Mouse (Mus musculus) MEL (cell line): Measurements from ENCODE around the gene 4933402D24Rik. TPM values are rescaled to one million over a fixed set of nuclear protein-coding genes. Genes with fewer than 3 reads are reported as not detected.

Experiments used
- DNase-seq: peaks from one replicate; pipeline ENCODE4 v3.0.0; 2011; ENCODE audit warnings: low read depth, low spot score
- H3K27ac ChIP-seq: 2 replicates; pipeline ENCODE4 v1.5.1; 2012; ENCODE audit warnings: low read depth, mild to moderate bottlenecking, control low read depth, low read length, moderate library complexity; ENCODE audit not compliant: control insufficient read depth
- H3K27me3 ChIP-seq, 2 experiments: fragments of 150-350 bp in 1 of 2; sonication (generic) in 1 of 2; 2 replicates each; pipeline ENCODE4 v1.6.1; 2012; ENCODE audit warnings: low read length in 2 of 2, mild to moderate bottlenecking in 2 of 2, improper control_type of control experiment in 1 of 2, moderate library complexity in 1 of 2; ENCODE audit not compliant: insufficient read depth in 2 of 2, control insufficient read depth in 1 of 2
- H3K36me3 ChIP-seq, 2 experiments: 2 replicates each; pipeline ENCODE4 v1.6.1; 2012 to 2014; ENCODE audit warnings: low read length in 2 of 2, improper control_type of control experiment in 1 of 2, inconsistent platforms in 1 of 2, mild to moderate bottlenecking in 1 of 2; ENCODE audit not compliant: insufficient read depth in 2 of 2, control insufficient read depth in 1 of 2
- H3K4me1 ChIP-seq, 2 experiments: fragments of 150-350 bp in 1 of 2; sonication (generic) in 1 of 2; 2 replicates each; pipeline ENCODE4 v1.6.1; 2012; ENCODE audit warnings: low read length in 2 of 2, improper control_type of control experiment in 1 of 2, mild to moderate bottlenecking in 1 of 2; ENCODE audit not compliant: insufficient read depth in 2 of 2, control insufficient read depth in 1 of 2
- H3K4me3 ChIP-seq, 2 experiments: fragments of 150-350 bp in 1 of 2; sonication (generic) in 1 of 2; 2 replicates each; pipeline ENCODE4 v1.5.1; 2012; ENCODE audit warnings: low read depth in 2 of 2, low read length in 2 of 2, mild to moderate bottlenecking in 2 of 2, moderate library complexity in 2 of 2, control low read depth in 1 of 2, improper control_type of control experiment in 1 of 2; ENCODE audit not compliant: control insufficient read depth in 1 of 2, insufficient read depth in 1 of 2
- H3K79me2 ChIP-seq: 2 replicates; pipeline ENCODE4 v1.6.1; 2012; ENCODE audit warnings: mild to moderate bottlenecking, low read length, moderate library complexity; ENCODE audit not compliant: control insufficient read depth, poor library complexity, insufficient read depth
- H3K9ac ChIP-seq: 2 replicates; pipeline ENCODE4 v1.6.1; 2012; ENCODE audit warnings: low read depth, mild to moderate bottlenecking, control low read depth, low read length, moderate library complexity; ENCODE audit not compliant: control insufficient read depth, poor library complexity, severe bottlenecking
- H3K9me3 ChIP-seq: fragments of 150-350 bp; sonication (generic); replicated peaks from 2 replicates; pipeline ENCODE4 v1.6.1; 2012; ENCODE audit warnings: mild to moderate bottlenecking, low read length, improper control_type of control experiment, moderate library complexity; ENCODE audit not compliant: insufficient read depth
- CHD1 ChIP-seq: IDR thresholded peaks from 2 replicates; pipeline ENCODE4 v1.6.1; 2012; ENCODE audit warnings: low read depth, mild to moderate bottlenecking, inconsistent platforms, low read length, improper control_type of control experiment
- CTCF ChIP-seq, 3 experiments: IDR thresholded peaks in 2 of 3; conservative IDR thresholded peaks in 1 of 3; 2 replicates each; pipeline ENCODE4 v1.5.1; 2011 to 2012; ENCODE audit warnings: low read length in 3 of 3, low read depth in 2 of 3, mild to moderate bottlenecking in 2 of 3, improper control_type of control experiment in 1 of 3, inconsistent platforms in 1 of 3, mixed read lengths in 1 of 3, moderate library complexity in 1 of 3; ENCODE audit not compliant: control insufficient read depth in 1 of 3, insufficient read depth in 1 of 3, poor library complexity in 1 of 3, severe bottlenecking in 1 of 3
- ELF1 ChIP-seq: IDR thresholded peaks from 2 replicates; pipeline ENCODE4 v1.6.1; 2014; ENCODE audit warnings: low read depth, mild to moderate bottlenecking, inconsistent platforms, low read length, improper control_type of control experiment, moderate library complexity
- EP300 ChIP-seq, 2 experiments: IDR thresholded peaks; 2 replicates each; pipeline ENCODE4 v1.6.1; 2011; ENCODE audit warnings: improper control_type of control experiment in 2 of 2, low read length in 2 of 2, low read depth in 1 of 2, mild to moderate bottlenecking in 1 of 2
- HCFC1 ChIP-seq: IDR thresholded peaks from 2 replicates; pipeline ENCODE4 v1.6.1; 2012; ENCODE audit warnings: low read depth, mild to moderate bottlenecking, inconsistent platforms, low read length, improper control_type of control experiment, moderate library complexity
- JUND ChIP-seq: IDR thresholded peaks from 2 replicates; pipeline ENCODE4 v1.6.1; 2011; ENCODE audit warnings: low read depth, mild to moderate bottlenecking, improper control_type of control experiment, low read length
- MEF2A ChIP-seq: IDR thresholded peaks from 2 replicates; pipeline ENCODE4 v1.6.1; 2014; ENCODE audit warnings: low read depth, mild to moderate bottlenecking, inconsistent platforms, low read length, improper control_type of control experiment; ENCODE audit not compliant: poor library complexity, insufficient replicate concordance, severe bottlenecking; ENCODE audit errors: extremely low read depth
- MYB ChIP-seq: IDR thresholded peaks from 2 replicates; pipeline ENCODE4 v1.6.1; 2011; ENCODE audit warnings: mild to moderate bottlenecking, low read depth, low read length, improper control_type of control experiment
- POLR2AphosphoS5 ChIP-seq: IDR thresholded peaks from 2 replicates; pipeline ENCODE4 v1.6.1; 2012; ENCODE audit warnings: low read depth, borderline replicate concordance, mild to moderate bottlenecking, inconsistent platforms, low read length, moderate library complexity, mixed read lengths
- RAD21 ChIP-seq: IDR thresholded peaks from 2 replicates; pipeline ENCODE4 v1.6.1; 2011; ENCODE audit warnings: mild to moderate bottlenecking, low read depth, low read length, improper control_type of control experiment
- RCOR1 ChIP-seq: IDR thresholded peaks from 2 replicates; pipeline ENCODE4 v1.6.1; 2012; ENCODE audit warnings: low read depth, mild to moderate bottlenecking, inconsistent platforms, low read length, improper control_type of control experiment
- SIN3A ChIP-seq: IDR thresholded peaks from 2 replicates; pipeline ENCODE4 v1.6.1; 2012; ENCODE audit warnings: low read length, improper control_type of control experiment, inconsistent platforms
- TAL1 ChIP-seq: IDR thresholded peaks from 2 replicates; pipeline ENCODE4 v1.6.1; 2012; ENCODE audit warnings: mild to moderate bottlenecking, inconsistent platforms, low read length, moderate library complexity, mixed read lengths
- TBP ChIP-seq: IDR thresholded peaks from 2 replicates; pipeline ENCODE4 v1.8.0; 2011; ENCODE audit warnings: low read depth, low read length, improper control_type of control experiment
- USF1 ChIP-seq: IDR thresholded peaks from 2 replicates; pipeline ENCODE4 v1.6.1; 2014; ENCODE audit warnings: low read depth, mild to moderate bottlenecking, inconsistent platforms, low read length, improper control_type of control experiment, moderate library complexity
- ZC3H11A ChIP-seq: IDR thresholded peaks from 2 replicates; pipeline ENCODE4 v1.6.1; 2012; ENCODE audit warnings: low read depth, mild to moderate bottlenecking, inconsistent platforms, low read length, improper control_type of control experiment
- ZKSCAN1 ChIP-seq: IDR thresholded peaks from 2 replicates; pipeline ENCODE4 v1.6.1; 2012; ENCODE audit warnings: low read depth, mild to moderate bottlenecking, inconsistent platforms, low read length, improper control_type of control experiment, moderate library complexity
- ZNF384 ChIP-seq: IDR thresholded peaks from 2 replicates; pipeline ENCODE4 v1.6.1; 2012; ENCODE audit warnings: low read depth, mild to moderate bottlenecking, inconsistent platforms, low read length, improper control_type of control experiment
- polyA plus RNA-seq, 2 experiments: library from polyadenylated mRNA; stranded (reverse) in 1 of 2; unstranded in 1 of 2; fragments of >175 nt in 1 of 2; fragments of >200 nt in 1 of 2; gene quantifications; 2 replicates each; pipeline versions ENCODE4 v1.2.1 to v1.2.4; 2012; ENCODE audit warnings: low replicate concordance in 2 of 2, low read depth in 1 of 2; ENCODE audit not compliant: insufficient read length in 2 of 2, insufficient read depth in 1 of 2, missing spikeins in 1 of 2
- total RNA-seq: library from RNA; depleted of rRNA; stranded (reverse); fragments of 300-350 nt; gene quantifications from 2 replicates; pipeline ENCODE4 v1.2.3, GENCODE M21; 2012

4933402D24Rik gene
- total and polyA plus RNA-seq, 3 experiments = not detected

DNA sequence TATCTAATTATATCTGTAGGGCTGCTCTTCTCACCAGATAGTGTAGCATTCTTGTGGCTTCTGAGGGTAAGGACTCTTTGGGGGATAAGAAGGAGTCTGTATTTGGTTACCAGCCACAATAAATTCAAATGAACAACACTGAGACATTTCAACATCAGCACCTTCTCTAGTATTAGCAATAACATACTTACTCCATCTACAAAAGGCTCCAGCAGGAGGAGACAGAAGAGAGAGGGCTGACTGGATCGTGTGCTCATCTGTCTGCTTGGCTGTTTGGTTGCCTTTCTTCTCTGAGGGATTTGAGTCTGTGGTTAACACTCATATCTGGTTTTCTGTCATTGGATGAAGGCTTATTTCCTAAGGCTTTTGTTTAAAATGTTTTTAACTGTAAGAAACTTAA is 7.3 kb upstream of the 4933402D24Rik start:
- Histone ChIP-seq H3K4me3 (no peak overlapping the region), H3K36me3 (no peaks in the 10 kb centered on the region), H3K27me3 (no peaks in the 10 kb centered on the region)
- TF ChIP-seq HCFC1 (no peak), EP300 (IDR thresholded peaks at IDR 0.05; ENCODE audit: low read depth in 1 of 2, low read length in 2 of 2) (no peak), TAL1 (no peak), SIN3A (no peak)
- TF ChIP-seq, all 39 proteins: peak for 0
- no peak overlapping the region for H3K9ac ChIP-seq
- H3K9me3 ChIP-seq = no peaks in the 10 kb centered on the region
- no peak overlapping the region for H3K27ac ChIP-seq
- H3K4me1 ChIP-seq = no peaks in the 10 kb centered on the region
- DNase-seq = no peak
- no peaks in the 10 kb centered on the region for H3K79me2 ChIP-seq

DNA sequence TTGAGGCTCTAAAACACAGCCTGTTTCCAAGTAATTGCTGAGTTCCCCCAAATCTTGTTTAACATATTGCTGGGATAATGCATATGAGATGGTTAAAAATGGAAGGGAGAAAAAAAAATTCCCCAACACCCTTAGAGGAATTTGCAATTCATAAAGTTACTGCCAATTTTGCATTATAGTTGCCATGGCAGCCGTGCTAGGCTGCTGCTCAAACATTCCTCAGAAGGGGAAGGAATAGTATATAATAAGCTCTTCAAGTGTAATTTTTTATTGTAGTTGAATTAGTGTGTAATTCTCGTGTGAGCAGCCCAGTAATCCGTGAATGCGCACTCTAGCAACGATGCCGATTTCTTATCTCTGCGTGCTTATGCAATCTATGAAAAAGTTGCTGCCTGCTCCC is 1.2 kb upstream of the 4933402D24Rik start:
- Histone ChIP-seq H3K9ac (no peak overlapping the region), H3K9me3 (no peaks in the 10 kb centered on the region), H3K27me3 (no peaks in the 10 kb centered on the region), H3K27ac (no peak overlapping the region)
- DNase-seq = no peak
- no peak for TF ChIP-seq SIN3A
- TF ChIP-seq MEF2A = no peak
- TF ChIP-seq, all 39 proteins: peak for 0
- Histone ChIP-seq H3K36me3 (no peaks in the 10 kb centered on the region), H3K4me3 (no peak overlapping the region), H3K79me2 (no peaks in the 10 kb centered on the region), H3K4me1 (no peaks in the 10 kb centered on the region)

DNA sequence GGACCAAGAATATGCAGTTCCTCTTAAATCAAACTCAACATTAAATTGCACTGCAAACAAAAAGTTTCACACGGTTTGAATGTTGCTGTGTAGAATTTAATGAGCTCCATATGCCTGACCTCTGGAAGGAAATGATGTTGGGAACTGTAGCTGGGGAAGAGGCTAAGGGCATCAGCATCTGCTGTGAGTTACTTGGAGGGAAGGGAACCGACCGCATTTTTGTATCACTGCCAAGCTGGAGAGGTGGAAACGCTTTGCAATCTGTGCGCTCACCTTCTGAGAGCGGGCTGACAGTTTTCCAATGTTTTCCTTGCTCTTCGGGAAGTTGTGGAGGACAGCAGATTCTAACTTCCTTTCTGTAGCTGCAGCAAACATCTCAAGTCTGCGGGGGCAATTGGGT is 955 bp downstream of the 4933402D24Rik start:
- no peaks in the 10 kb centered on the region for H3K36me3 ChIP-seq
- no peaks in the 10 kb centered on the region for H3K4me1 ChIP-seq
- no peaks in the 10 kb centered on the region for H3K27me3 ChIP-seq
- H3K9me3 ChIP-seq = no peaks in the 10 kb centered on the region
- DNase-seq = no peak
- no peaks in the 10 kb centered on the region for H3K79me2 ChIP-seq
- H3K9ac ChIP-seq = no peak overlapping the region
- no peak overlapping the region for H3K4me3 ChIP-seq
- H3K27ac ChIP-seq = no peak overlapping the region
- TF ChIP-seq ZC3H11A = no peak
- no peak for TF ChIP-seq CHD1
- no peak for TF ChIP-seq TBP
- TF ChIP-seq RAD21 = no peak
- TF ChIP-seq RCOR1 = no peak
- no peak for TF ChIP-seq MYB
- no peak for TF ChIP-seq TAL1
- no peak for TF ChIP-seq POLR2AphosphoS5
- TF ChIP-seq ELF1 = no peak
- TF ChIP-seq JUND = no peak
- no peak for TF ChIP-seq HCFC1
- no peak for TF ChIP-seq ZNF384
- no peak for TF ChIP-seq CTCF (IDR thresholded peaks at IDR 0.05 in 2 of 3, conservative IDR thresholded peaks at IDR 0.05 in 1 of 3; ENCODE audit: control insufficient read depth in 1 of 3, insufficient read depth in 1 of 3, low read depth in 2 of 3, low read length in 3 of 3, poor library complexity in 1 of 3, severe bottlenecking in 1 of 3)
- no peak for TF ChIP-seq ZKSCAN1
- no peak for TF ChIP-seq USF1
